Mouse (Mus musculus): Measurements from ENCODE around the gene Bloc1s1. TPM values are rescaled to one million over a fixed set of nuclear protein-coding genes. Genes with fewer than 3 reads are reported as not detected.
A peak's percentile ranks its signal among the peaks of the same experiment; 100 is the strongest.

Gene Bloc1s1
- total RNA-seq, 2 experiments from 2014 or later: 85.2 to 95.4 TPM

DNA sequence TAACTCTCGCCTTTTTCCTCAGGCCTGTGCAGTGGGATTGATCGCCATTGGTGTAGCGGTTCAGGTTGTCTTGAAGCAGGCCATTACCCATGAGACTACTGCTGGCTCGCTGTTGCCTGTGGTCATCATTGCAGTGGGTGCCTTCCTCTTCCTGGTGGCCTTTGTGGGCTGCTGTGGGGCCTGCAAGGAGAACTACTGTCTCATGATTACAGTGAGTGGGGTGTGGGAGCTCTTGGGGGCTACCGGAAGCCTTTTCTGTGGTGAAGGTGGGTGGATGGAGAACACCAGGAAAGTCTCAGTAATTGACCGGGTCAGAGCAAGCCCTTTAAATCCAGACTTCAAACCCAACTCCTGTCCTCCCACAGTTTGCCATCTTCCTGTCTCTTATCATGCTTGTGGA, 12.4 kb downstream of the Bloc1s1 start:
- intact Hi-C loops (cut with DNase I): no loop called here
- no peak for DNase-seq (ENCODE audit: low spot score in 2 of 2)

DNA sequence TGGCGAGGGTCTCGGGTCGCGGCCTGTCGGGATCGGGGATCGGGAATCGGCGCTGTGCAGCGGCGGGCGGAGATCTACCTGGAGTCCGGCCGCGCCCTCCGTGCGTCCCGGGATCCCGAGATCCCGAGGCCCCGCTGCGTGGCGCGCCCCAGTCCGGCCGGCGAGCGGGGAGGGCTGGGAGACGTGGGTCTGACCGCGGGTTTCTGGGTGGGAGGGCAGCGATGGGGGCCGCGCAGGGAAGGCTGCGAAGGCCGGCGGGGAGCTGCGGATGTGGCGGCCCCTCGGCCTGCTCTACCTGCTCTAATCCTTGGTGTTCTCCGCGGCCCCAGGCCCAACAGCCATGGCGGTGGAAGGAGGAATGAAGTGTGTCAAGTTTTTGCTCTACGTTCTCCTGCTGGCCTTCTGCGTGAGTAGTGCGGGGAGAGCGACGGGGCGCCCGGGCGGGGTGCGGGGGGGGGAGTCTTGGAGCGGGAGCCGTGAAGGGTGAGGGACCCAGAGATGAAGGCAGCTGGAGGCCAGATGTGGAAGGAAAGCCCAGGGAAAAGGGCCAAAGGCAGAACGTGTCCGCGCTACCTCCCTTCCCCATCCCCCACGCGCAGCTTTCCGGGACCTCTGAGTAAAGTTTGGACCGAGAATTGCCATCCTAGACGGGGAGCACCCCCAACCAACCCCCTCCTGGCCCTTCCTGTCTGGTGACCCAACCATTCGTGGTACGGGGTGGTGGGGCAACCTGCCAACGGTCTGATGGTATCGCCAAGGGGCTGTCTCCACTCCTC, 13.6 kb downstream of the Bloc1s1 start:
- DNase-seq (ENCODE audit: low spot score in 2 of 2): no peak
- intact Hi-C loops (cut with DNase I): no loop called here

DNA sequence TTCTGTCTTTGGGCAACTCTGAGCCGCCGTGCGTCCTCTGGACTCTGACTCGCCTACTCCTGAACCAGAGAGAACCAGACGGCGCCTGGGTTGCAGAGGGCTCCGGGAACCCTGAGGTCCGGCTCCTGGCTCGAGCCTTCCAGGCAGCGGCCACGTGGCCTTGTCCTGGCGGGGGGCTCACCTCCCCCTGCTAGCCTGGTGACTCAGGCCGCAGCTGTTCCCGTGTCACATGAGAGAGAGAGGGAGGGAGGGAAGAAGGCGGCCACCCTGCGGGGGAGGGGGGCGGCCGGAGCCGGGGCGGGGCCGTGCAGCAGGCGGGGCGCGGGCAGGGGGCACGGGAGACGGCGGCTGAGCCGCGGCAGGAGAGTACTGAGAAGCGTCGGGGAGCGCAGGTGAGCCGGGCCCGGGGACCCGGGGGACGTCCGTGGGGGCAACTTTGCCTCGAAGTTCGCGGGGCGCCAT, 14.2 kb downstream of the Bloc1s1 start:
- intact Hi-C loops (cut with DNase I): no loop called here

DNA sequence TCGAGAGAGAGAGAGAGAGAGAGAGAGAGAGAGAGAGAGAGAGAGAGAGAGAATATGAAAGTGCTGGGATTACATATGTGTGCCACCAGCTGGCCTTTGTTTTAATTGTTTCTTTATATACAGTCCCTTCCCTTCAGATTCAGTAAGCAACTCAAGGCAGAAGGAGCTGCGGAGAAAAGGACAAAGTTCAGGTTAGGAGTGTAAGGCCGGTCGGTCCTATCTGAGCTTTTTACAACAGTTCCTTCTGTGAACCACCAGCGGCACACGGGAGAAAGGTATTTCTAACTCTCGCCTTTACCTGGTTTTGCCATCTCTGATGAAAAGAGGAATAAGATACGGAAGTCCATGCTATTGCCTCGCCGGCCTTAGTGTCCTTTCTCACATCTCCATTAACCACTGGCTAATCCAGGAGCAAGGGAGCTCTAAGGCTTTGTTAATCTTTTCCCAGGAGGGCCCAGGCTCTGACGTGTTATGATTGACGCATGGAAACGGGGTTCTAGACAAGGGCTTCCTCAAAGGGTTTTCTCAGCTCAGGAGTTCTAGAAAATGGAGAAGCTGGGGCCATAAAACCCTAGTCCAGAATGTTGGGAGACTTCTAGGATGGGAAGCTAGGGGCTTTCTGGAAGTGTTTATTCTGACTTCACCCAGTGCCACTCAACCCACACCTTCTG, 14.9 kb downstream of the Bloc1s1 start:
- DNase-seq (ENCODE audit: low spot score in 2 of 2): no peak
- intact Hi-C loops (cut with DNase I): no loop called here

More for the DNA sequence above, 14.2 kb downstream of the Bloc1s1 start:
- peak; percentile 55 to 68 for DNase-seq (ENCODE audit: low spot score in 2 of 2)

DNA sequence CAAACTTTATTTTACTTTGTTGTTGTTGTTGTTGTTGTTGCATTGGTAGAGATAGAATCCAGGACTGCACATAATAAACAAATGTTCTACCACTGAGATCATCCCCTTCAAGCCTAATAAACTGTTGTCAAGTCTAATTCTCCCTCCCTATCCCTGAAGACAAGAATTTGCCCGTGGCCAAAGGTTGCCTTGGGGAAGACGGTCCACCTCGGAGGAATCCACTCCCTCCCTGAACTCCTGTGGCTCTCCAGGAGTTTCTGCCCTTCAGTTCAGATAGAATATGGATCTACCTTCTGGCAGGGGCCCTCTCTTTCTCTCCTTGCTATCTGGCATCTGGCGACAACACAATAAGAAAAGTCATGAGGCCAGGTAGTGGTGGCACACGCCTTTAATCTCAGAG, 19.0 kb downstream of the Bloc1s1 start:
- intact Hi-C loops (cut with DNase I): no loop called here

DNA sequence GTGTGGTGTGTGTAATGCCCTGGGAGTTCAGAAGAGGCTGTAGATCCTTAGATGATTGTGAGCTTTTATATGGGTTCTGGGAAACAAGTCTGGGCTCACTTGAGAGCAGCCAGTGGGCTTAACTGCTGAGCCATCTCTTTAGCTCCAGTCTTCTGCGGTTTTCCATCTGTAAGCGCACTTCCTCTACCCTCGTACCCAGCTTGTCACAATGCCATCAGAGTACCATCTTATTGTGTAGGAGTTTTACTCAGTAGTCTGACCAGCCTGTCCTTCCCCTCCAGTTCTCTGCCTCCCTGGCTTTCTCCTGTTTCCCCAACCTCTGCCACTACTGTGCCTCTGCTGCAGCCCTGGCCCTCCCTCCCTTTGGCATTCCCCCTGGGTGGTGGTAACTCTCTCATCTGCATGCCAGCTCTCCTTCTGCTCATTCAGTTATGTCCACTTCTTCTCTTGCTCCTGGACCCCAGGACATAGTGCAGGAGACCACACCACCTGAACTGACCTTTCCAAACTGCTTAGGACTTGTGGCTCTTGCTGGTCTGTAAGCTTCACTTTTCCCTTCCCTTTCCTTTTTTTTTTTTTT, 21.3 kb downstream of the Bloc1s1 start:
- intact Hi-C loops (cut with DNase I): no loop called here
- DNase-seq (ENCODE audit: low spot score in 2 of 2): no peak

More for the DNA sequence above, 19.0 kb downstream of the Bloc1s1 start:
- no peak for DNase-seq (ENCODE audit: low spot score in 2 of 2)

DNA sequence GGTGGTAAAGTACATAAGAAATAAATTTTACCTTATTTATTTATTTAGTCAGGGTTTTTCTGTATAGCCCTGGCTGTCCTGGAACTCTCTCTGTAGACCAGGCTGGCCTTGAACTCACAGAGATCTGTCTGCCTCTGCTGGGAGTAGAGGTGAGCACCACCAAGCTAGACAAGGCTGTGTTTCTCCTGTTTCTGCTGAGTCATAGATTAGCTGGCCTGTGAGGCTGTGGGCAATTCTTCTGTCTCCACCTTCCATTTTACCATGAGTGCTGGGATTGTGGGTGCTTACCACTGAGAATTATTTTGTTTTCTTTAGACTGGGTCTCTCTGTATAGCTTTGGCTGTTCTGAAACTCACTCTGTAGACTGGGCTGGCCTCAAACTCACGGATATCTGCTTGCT, 22.4 kb downstream of the Bloc1s1 start:
- intact Hi-C loops (cut with DNase I): no loop called here
- no peak for DNase-seq (ENCODE audit: low spot score in 2 of 2)

DNA sequence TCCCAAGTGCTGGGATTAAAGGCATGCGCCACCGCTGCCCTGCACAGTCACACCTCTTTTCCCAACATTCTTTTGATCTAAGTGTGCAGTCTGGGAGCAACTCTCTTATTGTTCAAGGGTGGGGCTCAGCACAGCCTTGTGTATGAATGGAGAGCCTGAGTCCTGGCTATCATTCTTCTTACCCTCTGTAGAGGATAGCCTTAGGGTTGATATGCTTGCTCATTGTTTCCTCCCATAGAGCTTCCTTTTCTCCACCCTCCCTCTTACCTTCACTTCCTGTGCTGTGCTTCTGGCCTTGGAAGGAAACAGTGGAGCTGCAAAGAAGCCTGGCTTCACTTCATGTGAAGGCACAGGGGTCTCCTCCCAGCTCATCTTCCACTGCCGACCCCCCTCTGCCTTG, 23.1 kb downstream of the Bloc1s1 start, which contains the start of gene Cd63:
Gene Cd63 (plus strand): TSS at position 292 of the 400 bp plus-strand sequence.
- intact Hi-C loops (cut with DNase I): no loop called here
- no peak for DNase-seq (ENCODE audit: low spot score in 2 of 2)

DNA sequence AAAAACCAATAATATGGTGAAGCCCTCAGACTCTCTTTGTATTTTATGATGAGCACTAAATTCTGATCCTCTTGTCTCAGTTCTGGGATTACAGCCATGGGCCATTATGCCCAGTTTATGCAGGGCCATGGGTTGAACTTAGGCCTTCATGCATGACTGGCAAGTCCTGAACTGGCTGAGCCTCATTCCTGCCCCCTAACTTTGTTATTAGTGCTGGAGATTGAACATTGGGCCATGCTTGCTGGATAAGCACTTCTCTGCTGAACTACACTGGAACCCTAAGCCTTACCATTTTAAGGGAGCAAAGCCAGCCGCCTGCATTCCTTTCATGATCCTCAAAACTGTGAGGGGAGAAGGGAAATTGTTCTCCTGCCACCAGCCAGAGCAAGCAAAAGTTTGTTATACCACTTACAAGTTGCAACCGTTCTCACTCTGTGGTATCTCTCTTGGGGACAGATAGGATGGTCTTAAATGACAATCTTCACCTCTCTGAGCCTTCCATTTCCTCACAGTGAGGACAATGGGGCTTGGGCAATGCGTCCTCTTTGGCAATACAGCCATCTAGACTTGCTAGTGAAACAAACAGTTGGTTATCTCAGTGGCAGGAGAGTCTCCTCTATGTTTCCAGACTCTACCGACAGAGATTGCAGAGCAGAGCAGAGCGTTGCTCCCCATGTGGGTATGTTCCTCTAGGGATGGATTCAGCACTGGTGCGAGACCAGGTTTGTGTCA, 23.9 kb downstream of the Bloc1s1 start:
- intact Hi-C loops (cut with DNase I): loop anchor here (5.0 kb wide), 1 partner anchor 77 kb away; no protein-coding TSS in a partner anchor
- no peak for DNase-seq (ENCODE audit: low spot score in 2 of 2)

DNA sequence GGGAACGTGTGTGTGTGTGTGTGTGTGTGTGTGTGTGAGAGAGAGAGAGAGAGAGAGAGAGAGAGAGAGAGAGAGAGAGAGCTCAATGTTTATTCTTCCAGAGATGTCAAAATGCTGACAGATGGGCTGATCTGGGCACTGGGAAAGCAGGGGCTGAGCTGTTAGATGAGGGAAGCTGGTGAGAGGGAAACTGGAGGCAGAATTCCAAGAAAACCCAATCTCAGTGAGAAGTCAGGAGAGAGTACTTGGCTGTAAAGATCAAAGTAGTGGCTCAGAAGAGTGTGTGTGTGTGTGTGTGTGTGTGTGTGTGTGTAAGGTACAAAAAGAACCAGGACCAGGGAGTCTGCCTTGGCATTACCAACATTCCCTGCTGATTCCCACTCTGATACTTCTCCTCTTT, 26.3 kb downstream of the Bloc1s1 start:
- DNase-seq (ENCODE audit: low spot score in 2 of 2): no peak
- intact Hi-C loops (cut with DNase I): loop anchor here (5.0 kb wide), 1 partner anchor 80 kb away; no protein-coding TSS in a partner anchor

DNA sequence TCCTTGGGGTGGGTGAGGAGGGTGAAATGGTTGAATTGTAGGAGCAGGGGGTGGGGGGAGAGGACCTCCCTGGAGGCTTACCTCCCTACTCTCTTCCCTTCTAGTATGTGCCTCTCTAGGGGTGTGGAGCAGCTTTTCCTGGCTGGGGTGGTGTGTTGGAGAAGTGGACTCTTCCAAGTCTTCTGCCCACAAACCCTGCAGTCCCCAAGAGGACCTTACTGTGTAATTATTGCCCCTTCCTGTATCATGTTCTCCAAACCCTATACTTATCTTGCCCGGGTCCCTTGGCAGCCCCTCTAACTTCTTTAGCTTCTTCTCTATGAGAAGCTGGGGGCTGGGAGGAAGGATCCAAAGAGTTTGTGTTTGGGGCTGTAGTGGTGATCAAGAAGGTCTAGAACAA, 27.0 kb downstream of the Bloc1s1 start:
- intact Hi-C loops (cut with DNase I): loop anchor here (5.0 kb wide), 1 partner anchor 80 kb away; no protein-coding TSS in a partner anchor

DNA sequence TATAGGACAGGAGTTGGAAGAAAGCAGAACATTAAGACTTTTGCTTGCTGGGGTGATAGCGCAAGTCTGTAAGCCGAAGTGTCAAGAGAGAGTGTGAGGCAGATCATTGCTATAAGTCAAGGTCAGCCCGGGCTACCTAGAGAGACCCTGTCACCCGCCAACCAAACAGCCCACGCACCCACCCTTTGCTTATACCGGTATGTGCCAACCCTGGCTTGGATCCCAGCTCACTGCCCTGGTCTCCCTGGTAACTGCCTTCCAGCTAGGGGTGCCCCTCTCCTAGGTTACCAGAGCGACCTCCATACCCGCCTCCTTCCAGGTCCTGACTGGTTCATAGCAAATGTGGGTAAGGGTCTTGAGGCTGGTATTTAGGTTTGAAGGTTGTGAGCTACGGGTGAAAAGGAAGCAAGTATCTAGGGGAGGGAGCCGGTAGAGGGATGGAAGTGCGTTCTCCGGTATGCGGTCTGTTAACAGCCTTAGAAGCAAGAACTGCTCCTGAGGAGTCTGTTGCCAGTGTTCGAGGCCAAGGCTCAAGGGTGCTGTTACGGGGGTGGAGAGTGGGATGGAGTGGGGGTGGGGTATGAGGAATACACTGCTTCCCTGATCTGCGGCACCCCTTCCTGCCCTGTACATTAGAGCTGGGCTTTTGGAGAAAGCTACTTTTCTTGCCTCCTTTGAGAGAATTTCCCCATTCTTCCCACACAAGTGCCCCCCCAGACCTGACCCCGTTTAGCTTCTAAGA, 27.7 kb downstream of the Bloc1s1 start:
- intact Hi-C loops (cut with DNase I): loop anchor here (1.0 to 5.0 kb wide), 2 partner anchors 51 to 81 kb away; no protein-coding TSS in a partner anchor
- no peak for DNase-seq (ENCODE audit: low spot score in 2 of 2)

More for the DNA sequence above, 27.0 kb downstream of the Bloc1s1 start:
- no peak for DNase-seq (ENCODE audit: low spot score in 2 of 2)

DNA sequence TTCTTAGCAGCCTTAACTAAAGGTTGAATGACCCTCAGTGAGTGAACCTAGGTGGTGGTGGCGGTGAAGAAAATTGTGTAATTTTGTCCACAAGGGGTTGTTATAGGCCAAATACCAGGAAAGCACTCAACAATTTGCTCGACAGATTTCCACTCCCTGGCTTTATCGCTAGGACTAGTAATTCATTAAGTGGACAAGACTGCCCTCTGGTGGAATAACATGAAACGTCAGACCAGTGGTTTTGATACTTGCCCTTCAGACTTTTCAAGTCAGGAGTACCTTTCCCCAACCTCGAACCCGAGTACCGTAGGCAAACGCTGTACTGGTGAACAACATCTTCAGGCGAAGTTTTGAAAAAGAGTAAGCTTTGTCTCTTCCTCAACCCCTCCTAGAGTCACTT, 28.4 kb downstream of the Bloc1s1 start:
- intact Hi-C loops (cut with DNase I): loop anchor here (1.0 to 5.0 kb wide), 2 partner anchors 50 to 82 kb away; no protein-coding TSS in a partner anchor
- DNase-seq (ENCODE audit: low spot score in 2 of 2): peak; percentile 54 to 65

DNA sequence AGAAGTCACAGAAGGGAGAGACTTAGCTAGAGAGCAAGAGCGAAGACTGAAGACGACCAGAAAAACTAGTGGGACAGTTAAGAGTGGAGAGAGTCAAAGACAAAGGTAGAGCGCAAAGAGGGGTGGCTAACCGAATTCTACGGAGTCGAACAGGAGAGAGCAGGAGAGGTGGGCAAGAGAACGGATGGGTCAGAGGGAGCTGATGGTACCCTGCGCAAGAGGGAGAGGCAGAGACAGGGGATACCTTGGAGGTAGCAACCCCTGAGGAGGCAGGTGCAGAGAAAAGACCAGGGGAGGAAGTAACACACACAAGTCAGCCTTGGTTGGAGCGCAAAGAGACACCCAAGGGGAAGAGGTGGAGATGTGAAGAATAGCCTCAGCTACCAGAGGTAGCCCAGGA, 31.6 kb downstream of the Bloc1s1 start:
- no peak for DNase-seq (ENCODE audit: low spot score in 2 of 2)
- intact Hi-C loops (cut with DNase I): loop anchor here (5.0 kb wide), 1 partner anchor 155 kb away; no protein-coding TSS in a partner anchor

DNA sequence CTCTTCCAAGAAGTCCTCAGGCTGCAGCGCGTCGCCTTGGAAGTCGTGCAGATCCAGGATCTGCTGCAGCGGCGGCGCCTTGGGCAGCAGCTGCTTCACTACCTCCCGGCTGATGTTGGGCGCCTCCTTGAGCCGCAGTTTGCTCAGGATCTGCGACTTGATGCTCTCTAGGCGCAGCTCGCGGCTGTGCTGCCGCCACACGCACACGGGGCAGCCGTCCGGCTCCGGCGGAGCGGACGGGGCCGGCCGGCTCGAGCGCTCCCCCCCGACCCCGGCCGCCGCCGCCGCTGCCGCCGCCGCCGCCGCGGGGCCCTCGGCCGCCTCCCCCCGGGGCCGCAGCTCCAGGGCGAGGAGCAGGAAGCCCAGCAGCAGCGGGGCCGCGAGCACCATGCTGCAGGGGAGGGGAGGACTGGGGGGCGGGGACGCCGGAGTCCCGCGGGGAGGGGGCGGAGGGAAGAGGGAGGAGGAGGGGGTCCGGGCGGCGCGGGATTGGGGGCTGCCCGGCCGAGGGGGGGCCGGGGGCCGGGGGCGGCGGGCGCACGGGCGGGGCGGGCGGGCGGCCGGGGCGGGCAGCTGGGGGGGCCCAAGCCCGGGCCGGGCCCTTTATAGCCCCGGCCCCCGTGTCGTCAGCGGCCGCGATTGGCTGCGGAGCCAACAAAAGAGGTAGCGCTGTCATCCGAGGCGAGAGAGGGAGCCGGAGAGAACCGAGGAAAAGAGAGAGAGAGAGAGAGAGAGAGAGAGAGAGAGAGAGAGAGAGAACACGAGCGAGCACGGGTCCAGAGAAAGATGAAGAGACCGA, 32.3 kb downstream of the Bloc1s1 start, which contains the start of gene Gdf11:
Gene Gdf11 (minus strand): TSS at position 423 of the 799 bp plus-strand sequence.
- DNase-seq (ENCODE audit: low spot score in 2 of 2): peak; percentile 30 to 31
- intact Hi-C loops (cut with DNase I): loop anchor here (5.0 kb wide), 1 partner anchor 154 kb away; no protein-coding TSS in a partner anchor

DNA sequence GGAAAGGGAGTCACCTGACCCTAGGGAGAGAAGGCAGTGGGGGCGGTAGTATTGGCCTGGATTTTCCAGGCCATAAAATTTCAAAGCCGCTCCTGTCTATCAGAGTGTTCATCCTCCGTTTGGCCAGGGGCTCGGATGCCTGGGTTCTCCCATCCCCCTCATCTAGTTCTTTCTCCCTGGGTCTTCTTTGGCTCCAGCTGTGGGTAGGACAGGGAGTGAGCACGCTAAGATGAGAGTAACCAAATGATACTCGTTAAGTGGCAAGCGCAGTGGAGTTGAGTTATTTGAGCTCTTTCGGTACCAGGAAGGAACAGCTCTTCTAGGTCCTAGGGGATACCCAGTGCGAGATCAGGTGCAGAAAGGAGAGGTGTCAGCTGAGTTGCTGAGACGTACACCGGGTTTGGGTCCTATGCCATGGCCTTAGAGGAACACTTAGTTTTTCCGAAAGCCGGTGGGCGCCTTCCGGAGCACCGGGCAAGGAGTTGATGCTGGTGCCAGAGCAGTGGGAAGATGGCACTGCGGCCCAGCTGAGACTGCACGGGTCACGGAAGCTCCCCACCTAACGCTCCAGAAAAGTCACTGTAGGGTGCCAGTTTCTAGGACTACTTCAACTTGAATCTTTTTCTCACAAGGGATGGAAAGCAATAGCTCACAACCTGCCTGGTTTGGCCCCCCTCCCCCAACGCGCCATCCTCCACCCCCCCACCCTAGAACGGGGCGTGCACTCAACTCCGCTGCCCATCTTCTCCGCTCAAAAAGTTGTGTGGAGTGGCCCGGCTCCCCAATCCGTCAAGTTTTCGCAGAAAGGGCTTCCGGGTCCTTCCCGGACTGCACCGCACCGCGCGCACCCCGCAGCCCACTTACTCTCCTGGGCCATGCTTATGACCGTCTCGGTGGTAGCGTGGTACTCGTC, 33.2 kb downstream of the Bloc1s1 start:
- intact Hi-C loops (cut with DNase I): loop anchor here (5.0 kb wide), 1 partner anchor 153 kb away; no protein-coding TSS in a partner anchor
- no peak for DNase-seq (ENCODE audit: low spot score in 2 of 2)

DNA sequence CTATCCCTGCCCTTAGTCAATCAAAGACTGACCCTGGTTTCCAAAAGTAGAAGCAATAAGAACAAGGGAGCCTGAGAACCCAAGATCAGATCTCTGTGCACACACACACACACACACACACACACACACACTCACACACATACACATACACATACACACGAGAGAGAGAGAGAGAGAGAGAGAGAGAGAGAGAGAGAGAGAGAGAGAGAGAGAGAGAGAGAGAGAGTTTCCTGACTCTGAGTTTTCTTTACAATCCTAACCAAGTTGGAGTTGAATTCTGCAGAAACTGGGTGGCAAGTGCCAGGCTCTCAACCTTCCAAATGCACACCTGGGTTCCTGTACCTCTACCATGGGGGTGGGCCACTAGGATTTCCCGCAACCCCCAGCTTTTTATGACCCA, 34.0 kb downstream of the Bloc1s1 start:
- DNase-seq (ENCODE audit: low spot score in 2 of 2): no peak
- intact Hi-C loops (cut with DNase I): loop anchor here (5.0 kb wide), 1 partner anchor 153 kb away; no protein-coding TSS in a partner anchor
